Mouse (Mus musculus) embryonic facial prominence, embryonic 15.5 days (tissue): ENCODE results near the gene Ccr3. TPM values are rescaled to one million over a fixed set of nuclear protein-coding genes. Genes with fewer than 3 reads are reported as not detected.
"Not testable (repeated sequence)": the region's sequence is repeated elsewhere in the genome, so short reads cannot be mapped to it uniquely, and the experiment has no call there.

Experiments used
- ATAC-seq: fragments of 200-750 bp; cut with Nextera tagmentation; 2 replicates; pipeline ENCODE4 v1.8.0; 2017; ENCODE audit warnings: low read depth, moderate TSS enrichment; ENCODE audit not compliant: insufficient number of reproducible peaks, low FRiP score, low TSS enrichment
- H3K27ac ChIP-seq: fragments of 300-500 bp; sonication (generic); replicated peaks from 2 replicates; pipeline ENCODE4 v1.5.1; 2015; ENCODE audit warnings: mild to moderate bottlenecking, inconsistent platforms
- H3K27me3 ChIP-seq: fragments of 300-500 bp; sonication (generic); 2 replicates; pipeline ENCODE4 v1.6.1; 2015; ENCODE audit warnings: inconsistent platforms
- H3K36me3 ChIP-seq: fragments of 300-500 bp; sonication (generic); 2 replicates; pipeline ENCODE4 v1.6.1; 2015; ENCODE audit warnings: mild to moderate bottlenecking, inconsistent platforms
- H3K4me1 ChIP-seq: fragments of 300-500 bp; sonication (generic); 2 replicates; pipeline ENCODE4 v1.6.1; 2015; ENCODE audit warnings: inconsistent platforms
- H3K4me2 ChIP-seq: fragments of 300-500 bp; sonication (generic); replicated peaks from 2 replicates; pipeline ENCODE4 v1.6.1; 2015; ENCODE audit warnings: mild to moderate bottlenecking, inconsistent platforms
- H3K4me3 ChIP-seq: fragments of 300-500 bp; sonication (generic); replicated peaks from 2 replicates; pipeline ENCODE4 v1.5.1; 2015; ENCODE audit warnings: mild to moderate bottlenecking, inconsistent platforms
- H3K9ac ChIP-seq: fragments of 300-500 bp; sonication (generic); 2 replicates; pipeline ENCODE4 v1.6.1; 2015; ENCODE audit warnings: inconsistent platforms
- H3K9me3 ChIP-seq: fragments of 300-500 bp; sonication (generic); replicated peaks from 2 replicates; pipeline ENCODE4 v1.6.1; 2016; ENCODE audit warnings: inconsistent platforms
- WGBS: fragments of 180-500 bp; shearing (Covaris S2); methylation state at CpG from one replicate; pipeline ENCODE4 v1.1.7; 2015; 5-methylcytosine and 5-hydroxymethylcytosine counted together
- polyA plus RNA-seq: library from polyadenylated mRNA; unstranded; fragments of >200 nt; fragmentation: Nextera tagmentation; extraction: Ambion mirVana; gene quantifications from 2 replicates; pipeline ENCODE4 v1.2.1, GENCODE M21; 2015

Gene Ccr3
- 0.11 and 0.20 TPM in 2 replicates for polyA plus RNA-seq

- H3K36me3 ChIP-seq = no peaks in the 10 kb centered on the region
- no peaks in the 10 kb centered on the region for H3K27me3 ChIP-seq
- H3K9ac ChIP-seq = no peak within 1 kb of the TSS
- H3K4me3 ChIP-seq = no peak within 1 kb of the TSS
- H3K4me1 ChIP-seq = no peaks in the 10 kb centered on the region
- H3K27ac ChIP-seq = no peak within 1 kb of the TSS
- no peaks in the 10 kb centered on the region for H3K9me3 ChIP-seq
- no peak within 1 kb of the TSS for H3K4me2 ChIP-seq
- ATAC-seq = no peak
- 86% methylated on average over 1 of the region's 1 CpGs for WGBS
Measured at GRCm38 (mm10) chr9:124021672-124022071, at the start of gene Ccr3. Gene Ccr3 (plus strand): TSS chr9:124021972.

- H3K4me1 ChIP-seq = no peaks in the 10 kb centered on the region
- H3K9ac ChIP-seq = no peak overlapping the region
- H3K4me2 ChIP-seq = no peak overlapping the region
- ATAC-seq = no peak
- no peak overlapping the region for H3K4me3 ChIP-seq
- no peaks in the 10 kb centered on the region for H3K36me3 ChIP-seq
- H3K27me3 ChIP-seq = no peaks in the 10 kb centered on the region
- WGBS = 55% methylated on average over 2 of the region's 2 CpGs
- H3K27ac ChIP-seq = no peak overlapping the region
- H3K9me3 ChIP-seq = no peaks in the 10 kb centered on the region
Measured at GRCm38 (mm10) chr9:123975630-123976029, 46.1 kb upstream of the Ccr3 start.

- Histone ChIP-seq H3K27ac (no peak overlapping the region), H3K36me3 (no peaks in the 10 kb centered on the region), H3K9ac (no peak overlapping the region), H3K4me1 (no peaks in the 10 kb centered on the region), H3K4me2 (no peak overlapping the region), H3K27me3 (no peaks in the 10 kb centered on the region), H3K9me3 (no peaks in the 10 kb centered on the region), H3K4me3 (no peak overlapping the region)
- WGBS = 76% methylated on average over 9 of the region's 9 CpGs
- no peak for ATAC-seq
Measured at GRCm38 (mm10) chr9:123976876-123977663, 44.7 kb upstream of the Ccr3 start.

GRCm38 (mm10) chr9:123978308-123978707 is 43.5 kb upstream of the Ccr3 start, which contains the start of gene Ccr1l1:
Gene Ccr1l1 (minus strand): TSS chr9:123978408.
- H3K27me3 ChIP-seq = no peaks in the 10 kb centered on the region
- no peak within 1 kb of the TSS for H3K4me2 ChIP-seq
- no peaks in the 10 kb centered on the region for H3K36me3 ChIP-seq
- H3K9me3 ChIP-seq = no peaks in the 10 kb centered on the region
- ATAC-seq = no peak
- no peak within 1 kb of the TSS for H3K27ac ChIP-seq
- H3K9ac ChIP-seq = no peak within 1 kb of the TSS
- H3K4me3 ChIP-seq = no peak within 1 kb of the TSS
- no peaks in the 10 kb centered on the region for H3K4me1 ChIP-seq
- WGBS = 65% methylated on average over 1 of the region's 1 CpGs

- not testable (repeated sequence) for H3K4me2 ChIP-seq, H3K4me1 ChIP-seq, H3K4me3 ChIP-seq, H3K27ac ChIP-seq, H3K36me3 ChIP-seq, ATAC-seq, H3K9ac ChIP-seq, H3K9me3 ChIP-seq, H3K27me3 ChIP-seq
- no CpG with 5 or more reads among the region's 3 CpGs for WGBS
Measured at GRCm38 (mm10) chr9:123980858-123981475, 40.8 kb upstream of the Ccr3 start.

GRCm38 (mm10) chr9:123981909-123982308 is 39.9 kb upstream of the Ccr3 start:
- Histone ChIP-seq H3K4me1 (no peaks in the 10 kb centered on the region), H3K9me3 (no peaks in the 10 kb centered on the region), H3K4me3 (no peak overlapping the region), H3K27me3 (no peaks in the 10 kb centered on the region), H3K27ac (no peak overlapping the region), H3K4me2 (no peak overlapping the region), H3K9ac (no peak overlapping the region), H3K36me3 (no peaks in the 10 kb centered on the region)
- WGBS = 72% methylated on average over 4 of the region's 4 CpGs
- no peak for ATAC-seq

- WGBS = 70% methylated on average over 1 of the region's 1 CpGs
- H3K27ac ChIP-seq = no peak overlapping the region
- no peaks in the 10 kb centered on the region for H3K9me3 ChIP-seq
- H3K36me3 ChIP-seq = no peaks in the 10 kb centered on the region
- no peak overlapping the region for H3K4me2 ChIP-seq
- ATAC-seq = no peak
- H3K4me1 ChIP-seq = no peaks in the 10 kb centered on the region
- H3K4me3 ChIP-seq = no peak overlapping the region
- no peaks in the 10 kb centered on the region for H3K27me3 ChIP-seq
- no peak overlapping the region for H3K9ac ChIP-seq
Measured at GRCm38 (mm10) chr9:123982720-123983119, 39.1 kb upstream of the Ccr3 start.

- Histone ChIP-seq H3K9me3 (no peaks in the 10 kb centered on the region), H3K27me3 (no peaks in the 10 kb centered on the region), H3K4me3 (no peak overlapping the region), H3K4me2 (no peak overlapping the region), H3K36me3 (no peaks in the 10 kb centered on the region), H3K9ac (no peak overlapping the region), H3K27ac (no peak overlapping the region), H3K4me1 (no peaks in the 10 kb centered on the region)
- ATAC-seq = no peak
Measured at GRCm38 (mm10) chr9:123984943-123985342, 36.8 kb upstream of the Ccr3 start.

- 78% methylated on average over 2 of the region's 2 CpGs for WGBS
- no peak overlapping the region for H3K9ac ChIP-seq
Measured at GRCm38 (mm10) chr9:123986217-123986616, 35.6 kb upstream of the Ccr3 start.

GRCm38 (mm10) chr9:123989671-123990070 is 32.1 kb upstream of the Ccr3 start:
- Histone ChIP-seq H3K27ac (no peak overlapping the region), H3K4me2 (no peak overlapping the region), H3K4me1 (no peaks in the 10 kb centered on the region), H3K36me3 (no peaks in the 10 kb centered on the region), H3K9me3 (no peaks in the 10 kb centered on the region), H3K9ac (no peak overlapping the region), H3K27me3 (no peaks in the 10 kb centered on the region), H3K4me3 (no peak overlapping the region)
- ATAC-seq = no peak
- 55% methylated on average over 3 of the region's 3 CpGs for WGBS

More at GRCm38 (mm10) chr9:123986217-123986616, 35.6 kb upstream of the Ccr3 start:
- Histone ChIP-seq H3K27ac (no peak overlapping the region), H3K4me1 (no peaks in the 10 kb centered on the region), H3K4me2 (no peak overlapping the region), H3K4me3 (no peak overlapping the region), H3K9me3 (no peaks in the 10 kb centered on the region), H3K27me3 (no peaks in the 10 kb centered on the region), H3K36me3 (no peaks in the 10 kb centered on the region)
- ATAC-seq = no peak

GRCm38 (mm10) chr9:123991312-123991906 is 30.4 kb upstream of the Ccr3 start:
- H3K36me3 ChIP-seq = no peaks in the 10 kb centered on the region
- ATAC-seq = no peak

More at GRCm38 (mm10) chr9:123991312-123991906, 30.4 kb upstream of the Ccr3 start:
- Histone ChIP-seq H3K9ac (no peak overlapping the region), H3K9me3 (no peaks in the 10 kb centered on the region), H3K27me3 (no peaks in the 10 kb centered on the region), H3K27ac (no peak overlapping the region), H3K4me1 (no peaks in the 10 kb centered on the region), H3K4me2 (no peak overlapping the region), H3K4me3 (no peak overlapping the region)
- WGBS = 54% methylated on average over 1 of the region's 1 CpGs
